Mouse (Mus musculus) lung, embryonic 16.5 days (tissue): ENCODE measurements at regions not wholly inside any gene's neighbourhood (a gene's known extent, or its start where the extent isn't known, plus 50 kb on each side); places are given as distances from the start of the nearest gene placed in this dataset.

Source experiments
- ATAC-seq: fragments of 200-750 bp; cut with Nextera tagmentation; 2 replicates; pipeline ENCODE4 v1.8.0; 2017; ENCODE audit warnings: low read depth, mild to moderate bottlenecking, moderate library complexity
- H3K27ac ChIP-seq: fragments of 300-500 bp; sonication (generic); 2 replicates; pipeline ENCODE4 v1.5.1; 2014; ENCODE audit warnings: mild to moderate bottlenecking, control low read depth, low read length
- H3K27me3 ChIP-seq: fragments of 300-500 bp; sonication (generic); 2 replicates; pipeline ENCODE4 v1.6.1; 2014; ENCODE audit warnings: low read depth, low read length, mixed read lengths; ENCODE audit not compliant: control insufficient read depth, insufficient read depth
- H3K36me3 ChIP-seq: fragments of 300-500 bp; sonication (generic); 2 replicates; pipeline ENCODE4 v1.6.1; 2014; ENCODE audit warnings: low read length; ENCODE audit not compliant: control insufficient read depth, insufficient read depth
- H3K4me1 ChIP-seq: fragments of 300-500 bp; sonication (generic); replicated peaks from 2 replicates; pipeline ENCODE4 v1.6.1; 2014; ENCODE audit warnings: low read length, mixed read lengths; ENCODE audit not compliant: control insufficient read depth, insufficient read depth
- H3K4me2 ChIP-seq: fragments of 300-500 bp; sonication (generic); 2 replicates; pipeline ENCODE4 v1.6.1; 2014; ENCODE audit warnings: low read depth, low read length, control low read depth
- H3K4me3 ChIP-seq: fragments of 300-500 bp; sonication (generic); 2 replicates; pipeline ENCODE4 v1.5.1; 2014; ENCODE audit warnings: mild to moderate bottlenecking, low read length, control low read depth
- H3K9ac ChIP-seq: fragments of 300-500 bp; sonication (generic); 2 replicates; pipeline ENCODE4 v1.6.1; 2014; ENCODE audit warnings: low read length, control low read depth
- H3K9me3 ChIP-seq: fragments of 300-500 bp; sonication (generic); 2 replicates; pipeline ENCODE4 v1.6.1; 2016; ENCODE audit warnings: low read length; ENCODE audit not compliant: control insufficient read depth
- whole genome bisulfite sequencing: fragments of 180-500 bp; shearing (Covaris S2); extraction: QIAGEN DNeasy Blood & Tissue Kit; methylation state at CpG from one replicate; pipeline ENCODE4 v1.1.7; 2014; 5-methylcytosine and 5-hydroxymethylcytosine counted together

DNA sequence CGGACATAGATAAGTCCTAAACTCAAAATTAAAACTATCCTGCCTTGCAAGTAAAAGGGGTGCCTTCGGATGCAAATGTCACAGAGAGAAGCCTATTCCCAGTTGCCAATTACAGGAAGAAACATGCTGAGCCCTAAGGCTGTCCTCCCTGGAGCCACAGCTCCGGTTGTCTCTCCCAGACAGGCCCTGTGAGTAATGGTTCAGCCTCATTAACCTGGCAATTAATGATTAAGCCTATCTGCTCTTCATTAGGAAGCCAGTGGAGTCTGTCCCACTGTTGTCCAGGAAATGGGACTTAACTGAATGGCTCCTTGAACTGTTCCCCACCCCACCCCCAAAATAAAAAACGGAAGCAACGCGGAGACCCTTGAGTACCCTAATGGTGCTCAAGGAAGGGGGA, 207.7 kb downstream of the Sec23a start:
- WGBS = 69% methylated on average over 6 of the region's 6 CpGs
- no peak overlapping the region for H3K4me2 ChIP-seq
- ATAC-seq = no peak
- no peak overlapping the region for H3K27ac ChIP-seq
- no peaks in the 10 kb centered on the region for H3K27me3 ChIP-seq
- H3K9ac ChIP-seq = no peak overlapping the region
- H3K9me3 ChIP-seq = no peaks in the 10 kb centered on the region
- no peaks in the 10 kb centered on the region for H3K36me3 ChIP-seq
- no peaks in the 10 kb centered on the region for H3K4me1 ChIP-seq
- H3K4me3 ChIP-seq = no peak overlapping the region

DNA sequence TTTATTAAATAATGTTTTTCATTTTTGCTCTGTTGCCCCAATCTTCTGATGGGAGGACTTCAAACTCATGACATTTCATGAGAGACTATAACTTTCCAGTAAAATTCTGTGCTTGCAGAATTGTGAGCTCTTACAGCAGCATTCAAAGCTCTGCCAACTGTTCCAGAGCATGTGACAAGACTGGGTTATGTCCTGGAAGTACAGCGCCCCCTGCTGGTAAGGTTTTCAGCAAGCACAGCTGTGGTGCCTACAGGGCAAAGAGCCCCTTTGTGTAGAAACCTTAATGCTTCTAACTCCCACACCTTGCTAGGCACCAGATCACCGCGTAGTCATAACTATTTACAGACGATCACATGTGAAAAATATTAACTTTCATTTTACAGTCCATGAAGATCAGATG, 209.4 kb downstream of the Sec23a start:
- ATAC-seq = peak; percentile 81
- H3K27ac ChIP-seq = no peak overlapping the region
- H3K9ac ChIP-seq = no peak overlapping the region
- 41% methylated on average over 4 of the region's 4 CpGs for WGBS
- no peaks in the 10 kb centered on the region for H3K9me3 ChIP-seq
- H3K4me3 ChIP-seq = no peak overlapping the region
- no peaks in the 10 kb centered on the region for H3K4me1 ChIP-seq
- no peak overlapping the region for H3K4me2 ChIP-seq
- H3K36me3 ChIP-seq = no peaks in the 10 kb centered on the region
- no peaks in the 10 kb centered on the region for H3K27me3 ChIP-seq
